Mouse (Mus musculus): ENCODE measurements at regions not wholly inside any gene's neighbourhood (a gene's known extent, or its start where the extent isn't known, plus 50 kb on each side); places are given as distances from the start of the nearest gene placed in this dataset.

DNA sequence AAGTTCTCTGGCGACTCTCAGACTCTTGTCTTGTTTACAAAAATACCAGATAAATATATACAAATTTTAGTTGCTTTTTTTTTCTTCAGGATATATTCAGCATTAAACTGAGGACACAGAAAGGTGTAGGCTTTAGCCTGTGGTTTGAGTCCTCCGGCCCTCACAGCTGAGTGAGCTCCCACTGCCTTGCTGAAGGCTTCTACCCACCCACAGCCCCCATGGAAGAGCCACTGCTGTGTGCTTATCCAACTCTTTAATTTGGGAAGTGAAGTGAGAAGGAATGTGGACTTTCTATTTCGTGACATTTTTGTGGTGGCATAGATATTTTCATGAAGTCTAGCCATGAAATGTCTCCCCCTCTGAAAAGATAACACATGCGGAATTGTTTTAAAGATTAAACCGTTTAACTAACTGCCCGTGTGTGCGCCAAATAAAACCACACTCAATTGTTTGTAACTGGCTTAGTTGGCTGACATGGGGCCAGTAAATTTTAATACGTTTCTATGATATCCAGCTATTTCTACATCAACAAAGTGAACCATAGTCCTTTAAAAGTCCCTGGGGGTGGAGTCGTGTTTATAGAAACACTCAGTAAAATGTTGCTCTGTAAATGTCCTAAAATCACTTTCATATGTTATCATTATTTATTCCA is 174.1 kb downstream of the Slc38a4 start:
- no peak for DNase-seq (ENCODE audit: extremely low spot score, low spot score)

DNA sequence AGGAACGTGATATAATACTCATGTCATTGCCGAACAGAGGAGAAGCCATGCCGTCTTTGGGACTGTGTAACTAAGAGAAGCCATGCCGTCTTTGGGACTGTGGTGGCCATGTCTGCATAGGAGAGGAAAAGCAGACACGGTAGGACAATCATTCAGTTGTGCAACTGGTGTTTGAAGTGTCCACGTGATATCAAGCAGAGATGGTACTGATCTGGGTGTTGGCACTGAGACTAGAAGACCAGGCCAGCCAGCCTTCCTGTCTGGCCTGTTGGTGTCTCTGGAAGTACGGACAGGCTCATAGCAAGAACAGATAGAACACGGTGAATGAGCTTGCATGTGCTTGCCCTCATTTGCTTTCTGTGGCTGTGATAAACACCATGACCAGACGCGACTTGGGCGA is 175.7 kb downstream of the Slc38a4 start:
- DNase-seq (ENCODE audit: extremely low spot score, low spot score) = no peak

- DNase-seq (ENCODE audit: extremely low spot score, low spot score) = no peak
These were observed 177.0 kb downstream of the Slc38a4 start for GRCm38 (mm10) chr15:96878796-96879195.

GRCm38 (mm10) chr15:96877931-96878330 is 177.8 kb downstream of the Slc38a4 start:
- DNase-seq (ENCODE audit: extremely low spot score, low spot score) = no peak

- DNase-seq (ENCODE audit: extremely low spot score, low spot score) = no peak
These were observed 177.7 kb upstream of the Slc38a2 start for GRCm38 (mm10) chr15:96877271-96877670.

- no peak for DNase-seq (ENCODE audit: extremely low spot score, low spot score)
These were observed 174.6 kb upstream of the Slc38a2 start for GRCm38 (mm10) chr15:96874145-96874544.

- DNase-seq (ENCODE audit: extremely low spot score, low spot score) = no peak
These were observed 174.0 kb upstream of the Slc38a2 start for GRCm38 (mm10) chr15:96873562-96873961.

- no peak for DNase-seq (ENCODE audit: extremely low spot score, low spot score)
These were observed 173.6 kb upstream of the Slc38a2 start for GRCm38 (mm10) chr15:96873126-96873525.

- DNase-seq (ENCODE audit: extremely low spot score, low spot score) = no peak
These were observed 168.2 kb upstream of the Slc38a2 start for GRCm38 (mm10) chr15:96867701-96868100.

DNA sequence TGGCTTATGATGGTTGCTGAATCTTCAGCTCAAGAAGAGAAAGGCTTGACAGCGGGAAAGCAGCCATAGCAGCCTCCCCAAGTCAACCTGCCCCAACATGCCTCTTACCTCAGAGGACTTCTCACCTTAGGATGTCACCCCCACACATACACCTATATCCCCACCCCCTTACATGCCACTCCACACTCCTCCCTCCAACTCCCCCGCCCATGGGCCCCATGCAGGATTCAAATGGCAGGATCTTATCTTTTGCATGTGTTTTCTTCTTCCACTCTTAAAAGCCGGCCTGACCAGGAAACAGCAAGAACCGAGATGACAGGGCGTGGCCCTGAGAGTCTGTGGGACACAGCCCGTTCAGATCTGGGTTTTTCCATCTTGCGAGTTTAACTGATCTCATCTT is 166.4 kb upstream of the Slc38a2 start:
- DNase-seq (ENCODE audit: extremely low spot score, low spot score) = no peak

DNA sequence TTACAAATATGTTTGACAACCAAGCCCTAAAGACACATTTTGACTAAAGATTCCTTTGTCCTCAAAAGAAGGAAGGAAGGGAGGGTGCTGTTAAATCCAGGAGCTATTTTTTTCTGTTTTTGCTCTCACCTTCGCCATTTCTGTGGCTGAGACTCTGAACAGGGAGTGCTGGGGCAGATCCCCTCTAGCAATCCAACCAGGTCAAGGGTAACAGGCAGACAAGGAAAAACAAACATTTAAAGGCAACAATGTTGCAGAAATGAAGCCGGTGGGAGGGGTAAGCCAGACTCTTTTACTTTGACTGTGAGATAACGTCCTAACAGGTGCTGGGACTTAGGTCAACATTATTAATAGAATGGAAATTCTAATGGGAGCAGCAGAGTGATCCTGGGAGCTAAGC is 158.2 kb upstream of the Slc38a2 start:
- no peak for DNase-seq (ENCODE audit: extremely low spot score, low spot score)

- no peak for DNase-seq (ENCODE audit: extremely low spot score, low spot score)
These were observed 152.6 kb upstream of the Slc38a2 start for GRCm38 (mm10) chr15:96851970-96852768.

GRCm38 (mm10) chr15:96848150-96848549 is 148.6 kb upstream of the Slc38a2 start:
- DNase-seq (ENCODE audit: extremely low spot score, low spot score) = peak; percentile 29

GRCm38 (mm10) chr15:96845221-96845620 is 145.7 kb upstream of the Slc38a2 start:
- DNase-seq (ENCODE audit: extremely low spot score, low spot score) = no peak

DNA sequence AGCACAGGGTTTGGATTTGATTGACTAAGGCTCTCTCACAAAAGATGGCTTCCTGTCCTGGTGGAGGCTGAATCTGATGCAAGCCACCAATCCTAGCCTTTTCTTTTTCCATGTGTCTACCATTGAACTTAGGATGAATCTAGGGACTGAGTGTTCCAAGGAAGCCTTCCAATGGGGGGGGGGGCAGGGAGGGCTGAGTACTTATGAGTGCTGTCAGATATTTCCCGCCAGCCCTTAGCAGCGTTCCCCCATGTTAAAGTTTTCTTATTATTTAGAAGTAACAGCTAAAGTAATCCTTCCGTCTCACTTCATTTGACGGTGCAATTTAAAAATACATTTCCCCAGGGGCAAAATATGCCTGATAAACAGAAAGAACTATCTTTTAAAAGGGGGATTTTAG is 144.8 kb upstream of the Slc38a2 start:
- no peak for DNase-seq (ENCODE audit: extremely low spot score, low spot score)

DNA sequence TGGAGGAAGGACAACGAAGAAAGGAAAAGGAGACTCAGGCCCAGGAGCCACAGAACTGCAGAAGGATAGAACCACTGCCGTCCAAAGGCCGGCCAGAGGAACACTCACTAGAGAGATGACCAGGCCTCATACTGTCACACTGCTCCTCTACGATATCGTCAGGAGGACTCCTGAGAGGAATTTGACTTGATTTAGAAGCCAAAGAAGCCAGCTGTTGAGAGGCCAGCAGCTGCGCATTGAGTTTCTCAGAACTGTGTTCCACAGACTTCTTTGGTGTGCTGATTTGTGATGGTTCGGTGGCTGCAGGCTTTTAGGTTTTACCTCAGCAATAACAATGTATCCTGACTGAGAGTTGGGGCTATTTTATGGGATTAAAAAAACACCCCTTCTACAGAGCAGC is 144.1 kb upstream of the Slc38a2 start:
- no peak for DNase-seq (ENCODE audit: extremely low spot score, low spot score)

DNA sequence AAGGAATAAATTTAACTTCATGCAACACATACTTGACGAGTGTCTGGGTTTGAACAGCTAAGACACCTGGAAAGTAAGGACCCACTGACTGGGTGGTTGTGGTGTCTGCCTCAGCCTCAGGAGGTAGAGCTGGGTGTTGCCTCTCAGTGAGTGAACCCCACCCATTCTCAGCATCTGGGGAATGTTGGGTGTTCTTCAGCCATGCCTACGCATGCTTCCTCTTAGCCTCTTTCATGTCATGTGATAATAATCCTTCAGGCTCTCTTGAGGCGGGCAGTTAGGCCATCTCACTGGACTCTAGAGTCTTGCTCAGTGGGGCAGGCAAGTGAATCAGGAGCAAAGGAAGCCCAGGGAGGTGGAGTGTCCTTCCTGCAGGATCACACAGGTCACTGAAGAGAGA is 143.4 kb upstream of the Slc38a2 start:
- no peak for DNase-seq (ENCODE audit: extremely low spot score, low spot score)

DNA sequence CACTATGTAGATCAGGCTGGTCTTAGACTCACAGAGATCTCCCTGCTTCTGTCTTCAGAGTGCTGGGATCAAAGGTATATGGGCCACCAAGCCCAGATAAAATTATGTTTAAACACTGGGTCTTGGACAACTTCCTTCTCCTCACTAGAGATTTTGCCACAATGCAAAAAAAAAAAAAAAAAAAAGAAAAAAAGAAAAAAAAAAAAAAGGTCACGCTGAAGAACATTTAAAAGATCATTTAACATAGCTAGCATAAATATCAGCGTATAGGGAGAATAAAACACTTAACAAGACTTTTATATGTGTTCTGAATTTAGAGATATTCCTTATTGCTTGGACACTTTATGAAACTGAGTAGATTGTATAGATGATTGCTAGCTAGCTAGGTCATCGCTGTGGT is 137.1 kb upstream of the Slc38a2 start:
- no peak for DNase-seq (ENCODE audit: extremely low spot score, low spot score)

- DNase-seq (ENCODE audit: extremely low spot score, low spot score) = no peak
These were observed 135.3 kb upstream of the Slc38a2 start for GRCm38 (mm10) chr15:96834862-96835261.

DNA sequence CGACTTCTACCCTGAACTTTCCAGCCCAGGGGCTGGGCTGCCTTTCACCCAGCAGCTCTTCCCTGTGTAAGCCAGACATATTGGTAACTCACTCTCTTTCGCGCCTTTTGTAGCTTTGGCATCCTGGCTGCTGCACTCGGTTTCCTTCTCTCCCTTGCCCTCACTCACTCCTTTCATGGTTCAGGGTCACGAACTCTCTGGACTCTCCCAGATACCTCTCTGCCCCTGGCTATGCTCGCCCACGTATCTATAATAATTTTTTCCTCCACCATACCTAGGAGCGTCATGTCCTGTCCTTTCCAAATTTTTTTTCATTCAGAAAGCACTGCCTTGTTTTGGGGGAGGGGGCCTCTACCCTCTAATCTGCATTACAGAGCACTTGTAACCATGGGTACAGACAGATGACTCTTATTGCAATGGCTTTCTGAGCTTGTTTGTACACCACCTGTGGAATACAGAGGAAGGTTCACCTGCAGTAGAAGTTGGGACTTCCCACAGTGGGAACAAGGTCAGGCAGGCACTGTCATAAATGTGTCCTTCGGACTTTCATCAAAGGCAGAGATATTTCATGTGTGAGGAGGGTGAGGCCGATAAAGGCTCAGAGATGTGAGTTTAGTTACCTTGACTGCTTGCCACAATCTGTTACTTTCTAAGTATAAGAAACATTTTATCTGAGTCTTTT is 134.8 kb upstream of the Slc38a2 start:
- no peak for DNase-seq (ENCODE audit: extremely low spot score, low spot score)

GRCm38 (mm10) chr15:96832389-96832788 is 132.9 kb upstream of the Slc38a2 start:
- no peak for DNase-seq (ENCODE audit: extremely low spot score, low spot score)

DNA sequence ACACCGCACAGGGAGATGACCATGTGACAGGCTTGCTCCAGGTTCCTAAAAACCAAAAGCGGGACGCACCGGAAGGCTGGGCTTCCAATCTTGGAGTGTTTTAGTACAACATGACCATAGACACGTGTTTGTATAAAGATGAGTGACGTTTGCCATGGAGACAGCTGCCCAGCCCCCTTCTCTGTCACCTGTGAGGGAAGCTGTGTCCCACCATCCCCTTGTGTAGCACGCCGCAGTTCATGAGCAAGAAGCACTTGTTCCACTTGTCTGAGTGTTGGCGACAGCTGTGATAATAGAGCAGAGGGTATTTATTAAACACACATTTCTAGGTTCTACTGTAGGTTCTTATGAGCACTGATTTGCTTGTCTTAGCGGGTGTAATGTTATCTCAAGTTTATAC is 131.7 kb upstream of the Slc38a2 start:
- no peak for DNase-seq (ENCODE audit: extremely low spot score, low spot score)

Data from neural tube, embryonic 10.5 days (tissue).